Mouse (Mus musculus) central nervous system, embryonic 11.5 days (tissue): ENCODE measurements around the gene Olfr1045. TPM values are rescaled to one million over a fixed set of nuclear protein-coding genes. Genes with fewer than 3 reads are reported as not detected.

Experiments used
- polyA plus RNA-seq: library from polyadenylated mRNA; depleted of rRNA; stranded (reverse); fragments of >200 nt; gene quantifications from 2 replicates; pipeline ENCODE4 v1.2.3, GENCODE M21; 2012; rRNA removed

Gene Olfr1045
- polyA plus RNA-seq: not detected in 2 replicates

GRCm38 (mm10) chr2:86202909-86203308 lies at the start of gene Olfr1045:
Gene Olfr1045, minus strand, starts transcription at chr2:86203009.

DNA sequence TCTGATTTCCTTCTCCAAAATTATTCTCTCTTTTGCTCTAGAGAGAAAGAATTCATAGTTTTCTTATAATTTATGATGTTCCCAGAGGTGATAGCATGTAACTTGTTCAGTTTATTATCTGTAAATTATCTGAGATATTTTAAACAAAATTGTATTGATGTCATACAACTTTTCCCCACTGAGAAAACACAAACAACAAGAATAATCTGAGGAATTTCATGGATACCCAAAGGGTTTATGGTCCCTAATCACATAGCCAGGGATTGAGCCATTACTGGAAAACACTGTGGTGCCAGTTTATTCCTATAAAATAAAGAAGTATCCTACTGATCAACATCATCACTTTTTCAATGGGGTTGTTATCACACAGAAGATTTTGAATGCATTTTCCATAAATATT lies 37.4 kb upstream of the Olfr1045 start, which contains the start of gene Olfr1048:
Gene Olfr1048, minus strand, starts transcription at position 101 of the 400 bp plus-strand sequence.

DNA sequence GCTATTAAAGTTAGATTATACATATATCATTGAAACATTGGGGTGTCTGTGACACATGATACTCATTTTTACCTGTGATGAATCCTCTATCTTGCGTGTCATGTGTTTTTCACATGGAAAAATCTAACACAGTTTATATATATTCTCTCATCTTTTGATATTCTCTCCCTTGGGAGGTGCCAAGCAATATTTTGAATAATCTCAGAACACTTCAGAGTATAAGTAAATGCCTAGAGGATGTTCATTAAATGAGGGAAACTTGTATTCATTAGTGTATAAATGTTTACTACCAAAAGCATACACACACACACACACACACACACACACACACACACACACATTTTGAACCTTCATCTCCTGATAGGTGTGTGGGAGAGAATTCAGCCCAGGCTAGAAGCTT lies 28.5 kb upstream of the Olfr1045 start, which contains the start of gene Olfr1047:
Gene Olfr1047, minus strand, starts transcription at position 101 of the 400 bp plus-strand sequence.

DNA sequence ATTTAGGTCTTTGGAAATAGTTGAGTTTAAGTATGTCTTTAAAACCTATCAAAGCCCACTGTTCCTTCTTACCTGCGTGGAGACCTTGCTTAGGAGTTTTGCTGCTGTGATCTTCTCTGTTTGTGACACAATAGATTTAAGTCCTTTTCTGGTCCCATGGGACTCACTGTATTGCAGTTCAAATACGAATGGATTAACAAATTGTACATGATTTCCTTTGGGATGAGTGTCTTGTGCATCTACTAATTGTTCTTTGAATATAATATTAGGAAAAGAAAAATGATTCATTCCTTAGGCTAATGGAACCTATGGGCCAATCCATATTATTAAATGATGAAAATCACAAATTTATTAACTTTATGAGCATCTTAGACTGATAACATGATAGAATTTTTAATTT lies 16.4 kb upstream of the Olfr1045 start, which contains the start of gene Olfr1046:
Gene Olfr1046, minus strand, starts transcription at position 101 of the 400 bp plus-strand sequence.

GRCm38 (mm10) chr2:86185583-86185982 lies 17.2 kb downstream of the Olfr1045 start, which contains the start of gene Olfr52:
Gene Olfr52, minus strand, starts transcription at chr2:86185683.

DNA sequence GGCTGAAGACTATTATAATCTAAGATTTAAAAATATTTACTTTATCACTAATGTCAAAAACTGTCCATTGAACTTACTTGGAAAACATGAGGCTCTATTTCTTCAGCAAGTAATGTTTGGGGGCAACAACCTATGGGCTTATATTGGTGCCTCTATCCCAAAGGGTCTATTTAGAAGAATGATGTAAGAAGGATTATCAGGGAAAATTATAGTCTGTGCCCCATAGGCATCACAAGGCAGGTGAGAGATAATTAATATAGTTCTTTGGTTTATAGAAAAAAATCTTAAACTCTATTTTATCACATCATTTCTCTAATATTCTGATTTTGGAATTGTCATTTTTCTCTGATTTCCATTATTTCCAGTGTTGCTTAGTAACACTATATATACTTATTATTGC lies 25.1 kb downstream of the Olfr1045 start, which contains the start of gene Olfr1044:
Gene Olfr1044, minus strand, starts transcription at position 101 of the 400 bp plus-strand sequence.

DNA sequence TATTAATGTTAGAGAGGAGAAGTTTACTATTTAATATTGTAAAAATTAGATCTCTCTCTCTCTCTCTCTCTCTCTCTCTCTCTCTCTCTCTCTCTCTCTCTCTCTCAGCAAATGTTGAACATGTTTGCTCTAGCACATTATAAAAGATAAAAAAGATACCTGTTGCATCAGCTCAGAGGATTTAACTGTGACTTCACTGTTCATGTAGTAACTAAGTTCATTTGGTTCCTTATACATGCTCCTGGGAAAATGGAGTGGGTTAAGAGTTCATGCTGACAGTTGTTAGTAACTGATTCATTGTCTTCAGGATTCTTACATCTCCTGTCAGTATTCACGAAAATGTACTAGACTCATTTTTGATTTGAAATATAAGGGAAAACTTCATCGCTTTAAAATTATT lies 35.4 kb downstream of the Olfr1045 start, which contains the start of gene Olfr1043:
Gene Olfr1043, minus strand, starts transcription at position 101 of the 400 bp plus-strand sequence.

DNA sequence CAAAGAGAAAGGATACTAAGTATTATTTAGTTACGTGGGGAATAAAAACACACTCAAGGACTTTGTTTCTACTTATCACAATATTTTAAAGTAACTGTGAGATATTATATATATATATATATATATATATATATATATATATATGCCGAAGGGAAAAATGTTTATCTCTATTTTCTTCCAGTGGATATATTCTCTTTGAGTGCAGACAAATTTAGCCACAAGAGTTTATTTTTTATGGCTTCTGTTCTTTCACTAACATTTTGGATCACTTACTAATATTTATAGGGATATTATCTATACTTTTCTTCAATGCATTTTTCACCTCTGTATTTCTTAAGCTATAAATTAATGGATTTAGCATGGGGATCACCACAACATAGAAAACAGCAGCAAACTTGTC lies 41.1 kb downstream of the Olfr1045 start, which contains the start of gene Olfr1042:
Gene Olfr1042, minus strand, starts transcription at position 101 of the 400 bp plus-strand sequence.

DNA sequence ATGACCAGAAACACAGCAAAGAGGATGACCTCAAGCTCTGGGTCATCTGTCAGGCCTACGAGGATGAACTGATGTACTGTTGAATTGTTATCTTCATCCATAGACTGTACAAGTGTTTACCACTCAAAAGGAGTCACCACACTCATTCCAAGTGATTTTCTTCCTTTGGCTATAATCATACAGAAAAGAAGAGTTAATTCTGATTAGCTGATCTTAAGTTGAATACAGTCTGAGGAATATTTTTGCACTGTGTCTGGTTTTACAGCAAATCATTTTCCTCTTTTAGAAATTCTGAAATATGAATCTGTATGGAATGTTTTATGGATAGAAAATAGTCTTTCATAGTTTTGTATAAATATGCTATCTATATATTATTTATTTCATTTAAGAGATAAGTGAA lies 56.2 kb downstream of the Olfr1045 start, which contains the start of gene Olfr1040:
Gene Olfr1040, minus strand, starts transcription at position 101 of the 400 bp plus-strand sequence.

Other genes starting within 250 kb of the Olfr1045 start
- gene Olfr1029, start 229.1 kb downstream of the Olfr1045 start, polyA plus RNA-seq: not detected in 2 replicates
- gene Olfr1030, start 223.7 kb downstream of the Olfr1045 start, polyA plus RNA-seq: not detected in 2 replicates
- not detected in 2 replicates for gene Olfr1031, start 212.7 kb downstream of the Olfr1045 start, polyA plus RNA-seq
- gene Olfr1032, start 197.5 kb downstream of the Olfr1045 start, polyA plus RNA-seq: not detected in 2 replicates
- 0.06 and 0.14 TPM in 2 replicates for gene Olfr1033, start 182.4 kb downstream of the Olfr1045 start, polyA plus RNA-seq
- gene Olfr1034, start 157.1 kb downstream of the Olfr1045 start, polyA plus RNA-seq: 0.05 TPM in 1 of 2 replicates, not detected in the other
- gene Olfr1036, start 129.0 kb downstream of the Olfr1045 start, polyA plus RNA-seq: not detected in 2 replicates
- not detected in 2 replicates for gene Olfr1037, start 115.6 kb downstream of the Olfr1045 start, polyA plus RNA-seq
- gene Olfr1039, start 67.1 kb downstream of the Olfr1045 start, polyA plus RNA-seq: not detected in 2 replicates
- gene Olfr1040, start 56.3 kb downstream of the Olfr1045 start, polyA plus RNA-seq: not detected in 2 replicates
- not detected in 2 replicates for gene Olfr1042, start 41.2 kb downstream of the Olfr1045 start, polyA plus RNA-seq
- not detected in 2 replicates for gene Olfr1043, start 35.5 kb downstream of the Olfr1045 start, polyA plus RNA-seq
- not detected in 2 replicates for gene Olfr1044, start 25.2 kb downstream of the Olfr1045 start, polyA plus RNA-seq
- gene Olfr52, start 17.3 kb downstream of the Olfr1045 start, polyA plus RNA-seq: not detected in 2 replicates
- gene Olfr1046, start 16.3 kb upstream of the Olfr1045 start, polyA plus RNA-seq: not detected in 2 replicates
- not detected in 2 replicates for gene Olfr1047, start 28.4 kb upstream of the Olfr1045 start, polyA plus RNA-seq
- not detected in 2 replicates for gene Olfr1048, start 37.3 kb upstream of the Olfr1045 start, polyA plus RNA-seq
- not detected in 2 replicates for gene Olfr1049, start 55.3 kb upstream of the Olfr1045 start, polyA plus RNA-seq
- gene Olfr1051, start 76.1 kb upstream of the Olfr1045 start, polyA plus RNA-seq: not detected in 2 replicates
- not detected in 2 replicates for gene Olfr1052, start 89.4 kb upstream of the Olfr1045 start, polyA plus RNA-seq
- not detected in 2 replicates for gene Olfr1053, start 112.3 kb upstream of the Olfr1045 start, polyA plus RNA-seq
- gene Olfr1054, start 132.4 kb upstream of the Olfr1045 start, polyA plus RNA-seq: not detected in 2 replicates
- not detected in 2 replicates for gene Olfr1055, start 147.3 kb upstream of the Olfr1045 start, polyA plus RNA-seq
- gene Olfr1056, start 159.5 kb upstream of the Olfr1045 start, polyA plus RNA-seq: not detected in 2 replicates
- not detected in 2 replicates for gene Olfr1057, start 175.4 kb upstream of the Olfr1045 start, polyA plus RNA-seq
- not detected in 2 replicates for gene Olfr1058, start 185.6 kb upstream of the Olfr1045 start, polyA plus RNA-seq
- not detected in 2 replicates for gene Olfr1061, start 211.0 kb upstream of the Olfr1045 start, polyA plus RNA-seq
- gene Olfr1062, start 223.7 kb upstream of the Olfr1045 start, polyA plus RNA-seq: not detected in 2 replicates
- not detected in 2 replicates for gene Olfr1065, start 247.6 kb upstream of the Olfr1045 start, polyA plus RNA-seq